Mouse (Mus musculus) 3134 (cell line): ENCODE data around the gene Utp4.
A peak's percentile ranks its signal among the peaks of the same experiment; 100 is the strongest.
"Not testable (repeated sequence)": the region's sequence is repeated elsewhere in the genome, so short reads cannot be mapped to it uniquely, and the experiment has no call there.

Experiments
- DNase-seq: peaks from one replicate; pipeline ENCODE4 v3.0.0-alpha.2; 2011; ENCODE audit warnings: low spot score; ENCODE audit not compliant: insufficient read length; ENCODE audit errors: extremely low read depth

Utp4 gene

DNA sequence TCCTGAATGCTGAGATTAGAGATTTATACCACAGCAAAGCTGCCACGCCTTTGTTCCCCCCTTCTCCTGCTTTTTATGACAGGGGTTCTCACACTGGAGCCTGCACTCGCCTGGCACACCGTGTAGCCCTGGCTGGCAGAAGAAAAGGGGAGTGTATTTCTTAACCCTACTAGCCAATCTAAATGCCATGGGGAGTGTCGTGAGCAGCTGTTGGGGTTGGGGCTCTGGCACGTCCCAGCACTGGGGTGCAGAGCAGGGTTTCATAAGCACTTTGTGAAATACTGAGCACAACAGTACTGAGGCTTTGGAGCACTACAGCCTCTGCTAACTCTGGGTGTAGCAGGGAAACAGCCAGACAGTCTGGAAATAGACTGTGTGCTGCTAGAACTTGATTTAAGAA lies 6.0 kb downstream of the Utp4 start:
- no peak for DNase-seq

DNA sequence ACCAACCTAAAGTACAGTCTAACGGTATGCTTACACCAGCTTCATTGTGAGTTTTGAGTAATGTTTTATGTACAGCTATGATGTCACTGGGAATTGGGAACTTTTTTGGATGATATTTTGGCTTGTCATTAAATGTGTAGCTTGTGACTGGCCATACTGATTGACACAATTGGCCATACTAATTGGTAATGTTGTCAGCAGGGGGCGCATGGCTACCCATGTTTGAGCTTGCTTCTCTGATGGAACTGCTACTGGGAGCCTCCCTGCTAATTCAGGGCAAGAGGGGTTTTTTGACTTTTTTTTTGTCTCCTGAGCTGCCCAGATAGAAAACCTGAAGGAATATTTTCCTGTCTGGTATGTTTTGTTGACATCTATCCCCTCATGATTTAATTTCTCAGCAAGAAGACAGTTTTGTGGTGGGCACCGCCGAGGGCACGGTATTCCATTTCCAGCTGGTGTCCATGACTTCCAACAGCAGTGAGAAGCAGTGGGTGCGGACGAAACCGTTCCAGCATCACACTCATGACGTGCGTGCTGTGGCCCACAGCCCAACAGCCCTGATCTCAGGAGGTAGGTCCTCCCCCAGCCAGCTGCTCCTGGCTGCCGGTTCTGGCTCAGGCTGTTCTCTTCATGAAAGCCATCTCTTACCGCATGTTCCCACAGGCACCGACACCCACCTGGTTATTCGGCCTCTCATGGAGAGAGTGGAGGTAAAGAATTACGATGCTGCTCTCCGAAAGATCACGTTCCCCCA lies 12.5 kb downstream of the Utp4 start:
- DNase-seq: no peak

DNA sequence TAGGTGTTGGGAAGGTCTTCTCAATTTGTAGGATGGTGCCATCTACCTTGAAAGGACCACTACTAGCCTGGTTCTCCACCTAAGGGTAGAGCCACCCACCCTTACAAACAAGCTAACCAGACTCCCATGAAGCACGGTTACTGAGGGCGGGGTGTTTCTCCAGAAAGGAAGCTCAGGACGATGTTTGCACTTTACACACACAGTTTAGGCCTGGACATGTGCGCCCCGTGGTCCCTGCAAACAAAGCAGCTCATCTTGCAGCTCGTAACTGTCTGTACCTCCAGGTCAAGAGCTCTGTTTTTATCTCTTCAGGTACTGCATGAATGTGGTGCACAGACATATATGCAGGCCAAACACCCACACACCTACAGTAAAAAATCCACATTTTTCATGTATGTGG lies 13.2 kb downstream of the Utp4 start:
- no peak for DNase-seq

DNA sequence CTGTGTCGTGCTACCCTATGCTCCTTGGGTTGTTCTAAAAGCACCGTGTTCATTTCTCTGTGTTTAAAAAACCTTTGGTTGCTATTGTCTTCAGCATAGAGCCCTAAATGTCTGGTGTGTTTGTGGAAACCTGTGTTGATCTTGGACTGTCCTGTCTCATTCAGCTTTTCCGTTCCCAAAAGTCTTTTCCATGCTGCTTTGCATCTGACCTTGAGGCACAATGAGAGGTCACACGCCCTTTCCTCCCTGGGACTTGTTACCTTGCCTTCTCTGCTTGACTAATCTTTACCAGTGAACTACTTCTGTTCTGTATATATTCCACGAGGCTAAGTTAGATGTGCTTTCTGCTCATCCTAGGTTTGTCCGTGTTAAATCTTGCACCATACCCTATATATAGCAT lies 14.0 kb downstream of the Utp4 start:
- DNase-seq: no peak

DNA sequence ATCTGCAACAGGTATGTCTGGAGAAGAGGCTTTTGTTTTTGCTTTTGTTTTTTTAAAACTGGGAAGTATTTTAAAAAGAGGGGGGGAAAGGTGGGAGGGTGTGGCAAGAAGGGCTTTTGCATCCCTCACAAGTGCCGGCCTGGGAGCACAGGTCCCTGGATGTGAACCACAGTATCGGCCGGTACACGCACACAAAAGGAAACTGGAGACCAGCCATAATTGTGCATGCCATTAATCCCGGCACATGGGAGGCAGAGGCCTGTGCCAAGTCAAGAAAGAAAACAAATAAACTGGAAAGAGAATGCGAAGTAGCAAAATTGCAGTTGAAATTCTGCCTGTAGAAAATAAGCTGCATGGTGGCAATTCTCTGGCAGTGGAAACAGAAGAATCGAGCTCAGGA lies 14.9 kb downstream of the Utp4 start:
- no peak for DNase-seq

DNA sequence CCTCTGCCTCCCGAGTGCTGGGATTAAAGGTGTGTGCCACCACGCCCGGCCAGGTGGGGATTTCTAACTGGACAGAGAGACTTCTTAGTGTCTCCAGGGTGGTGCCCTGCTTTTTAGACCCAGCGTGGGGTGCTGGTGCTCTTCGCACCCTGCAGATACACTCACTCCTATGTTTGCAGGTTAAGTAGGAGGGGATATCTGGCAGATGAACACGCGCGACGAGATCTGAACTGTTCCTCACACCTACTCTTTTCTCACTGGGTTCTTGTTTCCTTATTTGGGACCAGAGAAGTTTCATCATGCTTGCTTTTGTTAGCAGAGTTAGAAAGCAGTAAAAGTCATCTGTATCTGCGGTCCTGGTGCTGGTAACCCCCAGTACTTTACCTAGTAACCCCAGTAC lies 20.2 kb downstream of the Utp4 start:
- no peak for DNase-seq

DNA sequence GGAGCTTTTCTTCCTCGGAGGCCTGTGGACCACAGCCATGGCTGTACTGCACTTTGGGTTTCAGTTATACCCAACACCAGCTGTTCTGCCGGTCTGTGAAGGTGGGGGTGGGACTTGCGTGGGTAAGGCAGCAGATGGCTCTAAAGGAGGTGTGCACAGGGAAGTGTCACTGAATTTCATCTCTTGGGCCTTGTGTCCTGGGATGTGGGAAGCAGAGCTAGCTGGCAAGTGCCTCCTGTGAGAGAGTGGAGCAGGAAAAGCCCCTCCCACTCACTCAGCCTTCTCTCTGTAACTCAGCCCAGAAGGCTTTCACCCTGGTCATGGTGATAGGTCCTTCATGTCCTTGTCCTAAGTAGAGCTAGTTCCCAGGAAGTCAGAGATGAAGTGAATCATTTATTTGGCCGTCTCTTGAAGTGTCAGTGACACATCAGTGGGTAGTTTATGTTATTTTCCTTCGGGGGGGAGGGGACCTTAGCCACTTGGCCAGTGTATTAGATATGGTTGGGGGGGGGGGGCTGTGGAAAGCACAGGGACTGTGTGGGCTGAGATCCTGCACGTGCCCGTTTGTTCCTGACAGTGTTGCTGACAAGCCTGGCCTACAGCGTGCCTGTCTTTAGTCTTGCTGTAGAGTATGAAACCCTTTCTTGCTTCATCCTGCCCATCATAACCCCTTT lies 26.4 kb downstream of the Utp4 start:
- DNase-seq: no peak

DNA sequence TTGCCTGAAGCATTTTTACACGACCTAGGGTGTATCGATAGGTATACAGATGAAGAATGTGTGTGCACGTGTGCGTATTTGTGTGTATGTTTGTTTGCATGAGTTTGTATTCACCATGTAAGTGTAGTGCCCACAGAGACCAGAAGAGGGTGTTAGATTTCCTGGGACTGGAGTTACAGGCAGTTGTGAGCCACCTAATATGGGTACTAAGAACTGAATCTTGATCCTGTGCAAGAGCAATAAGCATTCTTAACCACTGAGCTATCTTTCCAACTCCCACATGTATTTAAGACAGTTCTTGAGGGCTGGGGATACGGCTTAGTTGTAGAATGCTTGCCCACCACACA lies 26.9 kb downstream of the Utp4 start:
- no peak for DNase-seq

DNA sequence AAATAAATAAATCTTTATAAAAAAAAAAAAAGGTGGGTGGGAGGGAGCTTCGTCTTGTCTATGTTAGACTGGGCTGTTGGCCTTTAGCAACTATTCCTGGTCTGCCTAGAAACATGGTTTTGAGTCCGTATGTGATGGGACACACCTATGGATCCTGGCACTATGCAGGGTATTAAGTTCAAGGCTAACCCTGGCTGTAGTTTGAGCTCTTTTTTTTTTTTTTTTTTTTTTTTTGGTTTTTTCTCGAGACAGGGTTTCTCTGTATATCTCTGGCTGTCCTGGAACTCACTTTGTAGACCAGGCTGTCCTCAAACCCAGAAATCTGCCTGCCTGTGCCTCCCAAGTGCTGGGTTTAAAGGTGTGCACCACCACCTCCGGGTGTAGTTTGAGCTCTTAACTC lies 30.6 kb downstream of the Utp4 start:
- DNase-seq: no peak

DNA sequence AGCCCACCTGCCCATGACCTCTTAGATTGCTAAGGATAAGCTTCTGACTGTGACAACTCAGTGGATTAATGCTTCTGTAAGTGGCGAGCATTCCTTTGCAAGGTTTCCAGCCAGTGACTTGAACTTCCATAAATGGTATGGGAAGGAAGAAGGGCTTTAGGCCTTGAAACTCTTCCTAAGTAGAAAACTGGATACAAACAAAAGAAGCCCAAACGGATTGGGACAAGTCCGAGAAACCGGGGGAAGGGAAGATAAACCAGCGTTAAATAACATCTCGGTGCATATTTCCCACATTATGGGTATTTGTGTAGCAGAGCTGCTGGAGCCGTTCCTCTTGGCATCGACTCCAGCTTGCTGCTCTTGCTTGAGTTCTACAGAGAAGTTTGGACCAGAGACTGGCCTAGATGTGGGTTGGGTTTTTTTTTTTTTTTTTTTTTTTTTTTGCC lies 31.5 kb downstream of the Utp4 start:
- DNase-seq: no peak

DNA sequence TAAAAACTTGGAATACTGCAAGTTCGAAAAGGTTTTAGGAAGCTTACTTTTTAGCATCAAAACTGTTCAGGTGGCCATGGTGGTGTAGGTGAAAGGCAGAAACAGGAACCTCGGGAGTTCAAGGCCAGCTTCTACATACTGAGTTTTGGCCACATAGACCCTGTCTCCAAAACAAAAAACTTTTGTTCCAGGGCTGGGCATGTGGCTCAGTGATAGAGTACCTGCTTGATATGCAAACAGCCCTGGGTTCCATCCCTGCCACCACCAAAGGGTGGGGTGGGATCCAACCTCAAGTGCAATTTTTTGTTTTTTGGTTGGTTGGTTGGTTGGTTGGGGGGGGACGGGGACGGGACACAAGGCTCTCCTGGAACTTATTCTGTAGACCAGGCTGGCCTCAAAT lies 32.0 kb downstream of the Utp4 start:
- DNase-seq: no peak

DNA sequence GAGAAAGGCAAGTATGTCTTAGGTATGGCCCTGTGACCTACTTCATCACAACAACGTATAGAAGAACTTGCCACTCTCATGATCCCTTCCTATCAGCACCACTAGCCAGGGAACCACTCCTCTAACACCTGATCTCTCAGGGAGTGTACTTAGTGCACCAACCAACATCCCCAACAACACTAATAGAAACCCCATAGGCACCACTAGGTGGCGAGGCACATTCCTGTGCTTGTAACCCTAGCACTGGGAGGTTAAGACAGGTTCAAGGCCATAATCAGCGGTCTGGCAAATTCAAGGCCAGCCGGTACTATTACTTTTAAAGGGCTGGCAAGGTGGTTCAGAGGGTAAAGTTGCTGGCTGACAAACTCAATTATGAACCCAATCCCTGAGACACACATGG lies 33.8 kb downstream of the Utp4 start:
- DNase-seq: no peak

DNA sequence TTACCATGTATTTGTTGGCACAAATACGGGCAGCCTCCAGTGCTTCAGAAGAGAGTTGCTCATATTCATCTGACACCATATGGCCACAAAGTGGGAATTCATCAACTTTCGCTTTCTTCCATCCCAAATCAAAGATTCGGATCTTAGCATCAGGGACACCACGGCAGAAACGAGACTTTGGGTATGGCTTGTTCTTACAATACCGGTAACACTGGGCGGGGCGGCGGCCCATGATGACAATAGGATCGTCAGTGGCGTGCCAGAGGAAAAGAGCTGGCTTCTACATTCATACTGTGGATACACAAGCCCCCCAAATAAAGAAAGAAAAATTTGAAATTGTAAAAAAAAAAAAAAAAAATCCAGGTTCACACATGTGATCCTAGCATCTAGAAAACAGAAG lies 34.7 kb downstream of the Utp4 start:
- DNase-seq: not testable (repeated sequence)

DNA sequence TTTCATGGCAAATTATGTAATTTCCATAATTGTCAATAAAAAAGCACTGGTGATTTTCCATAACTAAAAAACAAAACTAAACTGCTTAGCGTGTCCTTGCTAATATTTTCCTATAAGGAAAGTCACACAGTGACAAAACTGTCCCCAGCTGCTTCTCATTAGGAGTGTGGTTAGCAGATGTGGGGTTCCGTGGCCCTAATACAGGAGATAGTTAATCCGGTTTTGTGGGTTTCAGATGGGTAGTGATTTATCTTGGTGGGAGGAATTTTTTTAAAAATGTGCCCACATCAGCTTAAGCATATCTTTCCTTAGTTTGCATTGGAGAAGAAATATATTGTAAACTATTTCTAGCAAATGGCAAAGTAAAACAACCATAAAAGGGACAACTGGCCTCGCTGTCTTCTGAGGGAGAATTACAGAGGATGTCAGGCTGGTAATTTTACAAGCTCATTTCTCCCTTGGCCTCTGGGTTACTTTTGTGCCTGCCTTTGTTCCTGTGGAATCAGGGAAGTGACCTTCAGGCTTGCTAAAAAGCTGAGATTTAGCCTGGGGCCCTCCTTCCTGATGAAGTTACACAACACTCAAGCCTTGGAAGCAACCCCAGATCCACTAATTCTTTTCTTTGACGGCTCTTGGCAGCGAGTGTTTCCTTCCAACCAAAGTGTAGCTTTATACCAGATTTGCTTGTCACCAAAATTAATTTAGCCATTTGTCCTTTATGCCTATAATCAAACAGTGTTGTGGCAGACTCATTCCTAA lies 35.9 kb downstream of the Utp4 start:
- DNase-seq: peak; percentile 39

DNA sequence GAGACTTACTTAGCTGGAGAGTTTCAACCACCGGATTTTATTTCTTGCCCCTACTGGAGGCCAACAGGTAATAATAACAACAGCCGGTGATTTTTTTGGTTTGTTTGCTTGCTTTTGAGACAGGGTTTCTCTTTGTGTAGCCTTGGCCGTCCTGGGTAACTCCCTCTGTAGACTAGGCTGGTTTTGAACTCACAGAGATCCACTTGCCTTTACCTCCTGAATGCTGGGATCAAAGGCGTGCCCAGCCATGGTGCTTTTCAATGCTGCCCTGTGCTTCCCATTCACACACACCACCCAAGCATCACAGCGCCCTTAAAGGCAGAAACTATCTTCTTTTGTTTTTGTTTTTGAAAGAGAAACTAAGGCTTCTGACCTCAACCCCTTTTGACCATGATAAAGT lies 36.5 kb downstream of the Utp4 start:
- no peak for DNase-seq

DNA sequence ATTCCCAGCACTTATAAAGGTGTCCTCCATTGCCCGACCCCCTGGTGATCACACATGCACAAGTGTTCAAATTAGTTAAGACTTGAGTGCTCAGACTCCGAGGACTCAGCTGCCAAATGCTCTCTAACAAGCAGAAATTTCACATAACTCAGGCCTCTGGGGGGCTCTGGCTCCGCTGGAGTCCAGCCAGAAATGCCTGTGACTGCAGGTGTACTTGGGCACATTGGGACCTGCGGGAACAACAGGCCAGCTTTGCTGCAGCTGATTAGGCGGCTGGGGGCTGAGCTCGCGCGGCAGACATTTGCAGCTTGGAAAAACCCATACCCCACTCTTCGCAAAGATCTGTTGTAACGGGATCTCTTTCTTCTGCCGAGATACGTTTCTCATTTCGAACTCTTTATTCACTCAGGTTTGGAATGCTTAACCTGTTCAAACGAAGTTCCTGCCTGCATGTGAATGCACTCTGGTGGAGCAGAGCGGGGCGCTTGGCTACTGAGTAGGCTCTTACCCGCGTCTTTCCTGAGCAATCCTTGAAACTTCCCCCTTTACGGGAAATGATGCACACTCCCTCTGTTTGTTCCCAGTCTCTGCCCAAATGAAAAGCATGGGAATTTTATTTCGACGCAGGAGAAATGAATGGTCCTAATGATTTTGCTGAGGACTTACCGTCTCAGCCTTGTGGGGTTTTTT lies 39.1 kb downstream of the Utp4 start:
- DNase-seq: no peak

DNA sequence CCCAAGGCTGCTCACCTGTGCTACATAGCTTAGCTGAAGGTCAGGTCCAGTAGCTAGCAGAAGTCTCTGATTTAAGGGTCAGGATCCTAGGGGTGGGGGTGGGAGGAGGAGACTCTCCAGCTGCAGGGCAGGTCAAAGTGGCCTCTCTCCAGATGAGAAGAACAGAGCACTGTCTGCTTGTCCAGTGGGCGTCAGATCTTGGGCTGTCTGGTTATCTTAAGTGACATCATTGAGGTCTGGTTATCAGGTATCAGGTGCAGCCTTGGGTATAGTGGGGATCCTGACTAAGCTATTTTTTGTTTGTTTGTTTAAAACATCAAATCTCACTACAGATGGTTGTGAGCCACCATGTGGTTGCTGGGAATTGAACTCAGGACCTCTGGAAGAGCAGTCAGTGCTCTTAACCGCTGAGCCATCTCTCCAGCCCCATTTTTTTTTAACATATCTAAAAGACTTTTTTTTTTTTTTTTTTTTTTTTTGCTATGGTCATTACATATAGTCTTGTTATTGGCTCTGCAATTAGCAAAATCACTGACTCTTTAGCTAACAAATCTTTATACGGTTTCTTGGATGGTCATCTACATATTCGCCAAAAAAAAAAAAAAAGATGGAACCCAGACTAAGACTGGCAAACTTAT lies 40.2 kb downstream of the Utp4 start:
- DNase-seq: no peak

DNA sequence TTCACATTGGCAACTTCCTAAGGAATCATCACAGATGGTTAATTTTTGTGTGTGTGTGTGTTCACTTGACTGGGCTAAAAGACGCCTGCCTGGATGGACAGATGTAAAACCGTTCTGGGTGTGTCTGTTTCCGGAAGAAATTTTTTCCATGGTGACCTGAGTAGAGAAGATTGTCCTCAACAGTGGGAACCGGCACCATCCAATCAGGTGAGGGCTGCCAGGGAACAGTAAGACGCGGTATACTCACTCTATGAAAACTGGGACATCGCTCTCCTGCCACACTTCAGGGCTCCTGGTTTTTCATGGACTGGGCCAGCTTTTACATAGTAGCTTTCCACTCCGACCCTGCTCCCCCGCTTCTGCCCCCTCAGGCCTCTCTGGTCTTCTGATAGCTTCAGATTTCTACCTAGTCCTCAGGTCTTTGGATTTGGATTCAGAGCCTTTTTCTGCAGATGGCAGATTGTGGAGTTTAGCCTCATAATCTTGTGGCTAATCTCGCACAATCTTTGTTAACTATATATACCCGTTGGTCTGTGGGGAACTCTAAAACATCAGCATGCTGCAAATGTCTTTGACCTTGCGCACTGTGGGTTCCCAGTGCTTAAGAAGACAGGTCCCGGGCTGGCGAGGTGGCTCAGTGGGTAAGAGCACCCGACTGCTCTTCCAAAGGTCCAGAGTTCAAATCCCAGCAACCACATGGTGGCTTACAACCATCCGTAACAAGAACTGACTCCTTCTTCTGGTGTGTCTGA lies 41.0 kb downstream of the Utp4 start:
- no peak for DNase-seq

DNA sequence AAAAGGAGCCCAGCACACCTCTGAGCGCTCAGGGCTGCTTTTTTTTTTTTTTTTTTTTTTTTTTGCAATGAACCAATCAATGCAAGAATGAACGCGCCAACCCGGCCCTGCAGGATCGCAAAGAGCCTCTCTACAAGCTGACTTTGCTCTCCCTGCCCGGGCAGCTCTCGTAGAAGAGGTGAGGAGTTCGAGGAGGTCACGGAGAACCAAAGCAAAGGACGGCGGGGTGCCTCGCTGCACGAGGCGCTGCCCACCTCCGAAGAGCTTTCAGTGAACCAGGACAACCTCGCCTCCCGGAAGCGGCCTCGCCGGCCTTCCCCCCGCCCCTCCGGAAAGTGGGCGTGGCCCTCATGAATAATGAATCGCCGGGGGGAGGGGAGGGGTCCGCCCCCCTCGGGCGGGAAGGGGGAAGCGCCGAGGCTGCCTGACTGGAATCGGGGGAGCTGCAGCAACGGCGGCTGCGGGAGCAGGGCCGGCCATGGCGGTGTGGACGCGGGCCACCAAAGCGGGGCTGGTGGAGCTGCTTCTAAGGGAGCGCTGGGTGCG lies 42.0 kb downstream of the Utp4 start, which contains the start of gene Sntb2:
Gene Sntb2 (plus strand): TSS at position 427 of the 546 bp plus-strand sequence.
- DNase-seq: peak; percentile 93
